Mouse (Mus musculus) E14TG2a.4 (cell line): ENCODE data around the gene Arrdc5.

Source experiments
- CTCF ChIP-seq: conservative IDR thresholded peaks from 2 replicates; pipeline ENCODE4 v1.5.1; 2014; ENCODE audit warnings: low read length
- POU5F1 ChIP-seq: IDR thresholded peaks from 2 replicates; pipeline ENCODE4 v1.6.1; 2014; ENCODE audit warnings: low read length, borderline replicate concordance

GRCm38 (mm10) chr17:56303847-56304586 lies 3.9 kb upstream of the Arrdc5 start:
- TF ChIP-seq CTCF (no peak), POU5F1 (no peak)
